Mouse (Mus musculus) liver, adult (tissue): ENCODE data around the gene Efcab8.

Source experiments
- GATA4 ChIP-seq: IDR thresholded peaks from 2 replicates; pipeline ENCODE4 v1.6.1; 2014; ENCODE audit warnings: mild to moderate bottlenecking, low read length; ENCODE audit not compliant: insufficient replicate concordance

The Efcab8 gene

GRCm38 (mm10) chr2:153779394-153779981 lies at the start of gene Efcab8:
Efcab8 (plus strand) TSS chr2:153779931.
- TF ChIP-seq GATA4 = no peak

GRCm38 (mm10) chr2:153734033-153734432 lies 45.7 kb upstream of the Efcab8 start:
- TF ChIP-seq GATA4 = no peak

GRCm38 (mm10) chr2:153740500-153741436 lies 39.0 kb upstream of the Efcab8 start, which contains the start of gene Mapre1:
Mapre1 (plus strand) TSS chr2:153741274.
- TF ChIP-seq GATA4 = no peak

- TF ChIP-seq GATA4 = no peak
These were observed 38.2 kb upstream of the Efcab8 start for GRCm38 (mm10) chr2:153741437-153742065.

GRCm38 (mm10) chr2:153747994-153748393 lies 31.7 kb upstream of the Efcab8 start:
- no peak for TF ChIP-seq GATA4

GRCm38 (mm10) chr2:153750363-153750762 lies 29.4 kb upstream of the Efcab8 start:
- no peak for TF ChIP-seq GATA4

- TF ChIP-seq GATA4 = no peak
These were observed 17.6 kb upstream of the Efcab8 start for GRCm38 (mm10) chr2:153762121-153762520.

GRCm38 (mm10) chr2:153767484-153767883 lies 12.2 kb upstream of the Efcab8 start:
- no peak for TF ChIP-seq GATA4

- no peak for TF ChIP-seq GATA4
These were observed 10.8 kb upstream of the Efcab8 start for GRCm38 (mm10) chr2:153768881-153769280.

- TF ChIP-seq GATA4 = no peak
These were observed 6.8 kb upstream of the Efcab8 start for GRCm38 (mm10) chr2:153772950-153773349.

- TF ChIP-seq GATA4 = no peak
These were observed 4.3 kb upstream of the Efcab8 start for GRCm38 (mm10) chr2:153775472-153775871.

- TF ChIP-seq GATA4 = no peak
These were observed 931 bp upstream of the Efcab8 start for GRCm38 (mm10) chr2:153778638-153779362.

GRCm38 (mm10) chr2:153781181-153781580 lies 1.4 kb downstream of the Efcab8 start:
- TF ChIP-seq GATA4 = no peak

- TF ChIP-seq GATA4 = no peak
These were observed 4.9 kb downstream of the Efcab8 start for GRCm38 (mm10) chr2:153784668-153785067.

- no peak for TF ChIP-seq GATA4
These were observed 13.6 kb downstream of the Efcab8 start for GRCm38 (mm10) chr2:153793366-153793765.
